Mouse (Mus musculus) urinary bladder, adult 2 months (tissue): Measurements from ENCODE around the gene Gmpr2. TPM values are rescaled to one million over a fixed set of nuclear protein-coding genes. Genes with fewer than 3 reads are reported as not detected.
A peak's percentile ranks its signal among the peaks of the same experiment; 100 is the strongest.

Experiments
- DNase-seq: peaks from one replicate; pipeline ENCODE4 v3.0.0; 2022; ENCODE audit warnings: low spot score
- polyA plus RNA-seq: library from polyadenylated mRNA; depleted of rRNA; stranded (reverse); fragments of >200 nt; gene quantifications from 2 replicates; pipeline ENCODE4 v1.2.3, GENCODE M21; 2012

Gmpr2 gene
- polyA plus RNA-seq, 1 experiment = 32.9 TPM

DNA sequence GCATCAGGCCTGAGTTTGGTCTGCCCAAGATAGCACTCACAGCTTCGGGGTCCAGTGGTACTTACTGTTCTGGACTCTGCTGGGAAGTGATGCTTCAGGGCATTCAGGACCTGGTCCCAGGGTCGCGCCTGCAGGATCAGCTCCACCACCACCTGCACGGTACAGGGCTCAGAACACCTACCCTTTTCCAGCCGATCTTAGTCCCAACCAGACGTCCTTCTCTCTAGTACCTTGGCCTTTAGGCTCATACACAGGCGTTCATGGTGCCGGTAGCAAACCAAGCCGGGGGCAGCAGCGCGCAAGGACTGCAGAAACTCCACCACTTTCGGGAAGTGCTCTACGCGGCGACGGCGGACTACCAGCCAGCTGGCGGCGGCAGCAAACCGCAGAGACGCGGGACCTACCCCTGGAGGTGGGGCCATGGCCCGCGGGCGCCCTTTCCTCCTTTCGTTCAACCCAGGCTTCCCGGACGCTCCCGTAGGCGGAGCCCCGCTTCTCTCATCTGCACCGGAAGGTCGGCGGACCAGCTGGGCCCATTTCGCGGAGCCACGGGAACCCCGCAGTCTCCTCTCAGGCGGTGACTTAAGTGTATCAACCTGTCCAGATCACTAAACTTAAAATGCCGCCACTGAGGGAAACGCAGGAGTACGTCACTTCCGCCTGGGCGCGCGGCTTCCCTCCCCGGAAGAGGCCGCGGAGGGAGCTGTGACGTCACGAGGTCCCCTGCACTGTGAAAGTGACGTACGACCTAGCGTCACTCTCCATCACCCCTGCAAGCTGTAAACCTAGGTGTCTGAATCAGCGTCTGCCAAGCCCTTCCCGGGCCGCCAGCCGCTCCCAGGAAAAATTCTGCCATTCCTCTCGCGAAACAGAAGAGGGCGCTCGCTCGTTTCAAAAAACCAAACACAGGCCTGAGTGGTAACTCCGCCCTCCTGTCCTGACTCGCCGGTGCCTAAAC lies 9.7 kb downstream of the Gmpr2 start, which contains the start of gene Tinf2:
Gene Tinf2 (minus strand): TSS at position 661 of the 958 bp plus-strand sequence.
- DNase-seq = peak; percentile 84

GRCm38 (mm10) chr14:55682118-55682493 lies 10.4 kb downstream of the Gmpr2 start:
- DNase-seq = no peak

DNA sequence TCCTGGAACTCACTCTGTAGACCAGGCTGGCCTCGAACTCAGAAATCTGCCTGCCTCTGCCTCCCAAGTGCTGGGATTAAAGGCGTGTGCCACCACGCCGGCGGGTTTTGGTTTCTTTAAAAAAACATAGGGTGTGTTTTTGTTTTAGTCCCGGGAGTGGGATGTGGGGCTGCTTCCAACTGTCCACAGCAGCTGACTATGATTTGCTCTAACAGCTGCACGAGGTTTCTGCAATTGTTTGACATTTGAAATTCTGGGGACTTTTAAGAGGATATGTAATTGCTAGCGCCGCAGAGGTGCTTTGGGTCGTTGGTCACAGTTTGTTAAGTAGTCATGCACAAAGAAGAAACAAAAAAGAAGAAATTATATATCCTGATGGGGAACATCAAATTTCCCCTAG lies 17.7 kb downstream of the Gmpr2 start:
- no peak for DNase-seq

DNA sequence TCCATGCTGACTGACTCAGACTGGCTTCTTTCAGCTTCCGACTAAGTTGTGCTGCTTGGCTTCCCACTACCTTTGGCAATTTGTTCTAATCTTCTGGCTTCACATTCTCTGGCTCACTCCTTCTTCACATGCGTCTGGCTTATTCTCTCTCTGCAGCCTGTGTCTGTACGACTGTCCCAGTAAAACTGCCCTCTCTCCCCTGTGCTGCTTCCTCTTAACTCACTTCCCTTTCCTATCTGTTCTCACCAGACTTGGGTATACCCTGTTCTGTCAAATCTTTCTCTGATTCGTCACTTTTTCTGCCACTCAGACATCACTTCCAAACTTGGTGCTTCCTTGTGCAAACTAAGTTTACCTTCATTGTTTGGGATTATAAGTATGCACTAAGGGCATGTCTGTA lies 25.5 kb downstream of the Gmpr2 start:
- no peak for DNase-seq

DNA sequence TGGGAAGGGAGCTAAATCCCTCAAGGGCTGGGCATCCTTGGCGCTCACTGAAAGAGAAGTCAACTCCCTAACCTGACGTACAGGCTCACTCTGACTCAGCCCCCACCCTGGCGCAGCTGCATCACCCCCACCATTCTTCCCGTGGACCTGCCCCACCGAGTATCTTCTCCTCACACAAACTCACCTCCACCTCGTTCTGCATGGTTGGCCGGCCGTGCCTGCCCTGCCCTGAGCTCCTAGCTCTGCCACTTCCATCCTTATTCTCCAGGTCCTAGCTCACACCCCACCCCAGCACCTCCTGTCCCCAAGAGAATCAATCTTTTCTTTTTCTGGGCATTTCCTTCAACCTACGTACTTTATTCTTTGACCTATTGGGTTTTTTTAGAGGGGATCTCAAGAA lies 29.4 kb downstream of the Gmpr2 start:
- DNase-seq = no peak

GRCm38 (mm10) chr14:55702761-55703160 lies 31.0 kb downstream of the Gmpr2 start:
- DNase-seq = no peak

GRCm38 (mm10) chr14:55706051-55706600 lies 34.4 kb downstream of the Gmpr2 start:
- DNase-seq = no peak

DNA sequence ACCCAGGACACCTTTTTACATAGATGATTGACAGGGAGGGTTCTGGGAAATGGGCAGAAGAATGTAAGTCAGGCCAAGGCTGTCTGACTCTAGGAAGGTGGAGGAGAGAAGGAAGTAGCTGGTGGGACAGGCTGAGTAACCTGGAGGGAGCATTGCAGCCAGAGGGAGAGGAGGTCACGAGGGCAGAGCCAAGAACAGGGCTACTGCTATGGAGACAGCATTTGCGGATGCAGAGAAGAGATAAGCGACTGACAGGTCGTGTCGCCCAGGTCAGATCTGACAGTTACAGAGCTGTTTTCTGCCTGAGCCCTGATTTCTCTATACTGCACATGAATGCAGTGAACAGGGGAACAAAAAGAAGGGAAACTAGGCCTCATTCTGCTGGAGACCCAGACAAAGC lies 35.7 kb downstream of the Gmpr2 start:
- no peak for DNase-seq

- no peak for DNase-seq
These were observed 37.8 kb downstream of the Gmpr2 start for GRCm38 (mm10) chr14:55709509-55709908.

GRCm38 (mm10) chr14:55711786-55712185 lies 40.0 kb downstream of the Gmpr2 start:
- no peak for DNase-seq

GRCm38 (mm10) chr14:55713007-55713728 lies 41.4 kb downstream of the Gmpr2 start:
- DNase-seq = no peak

- no peak for DNase-seq
These were observed 42.0 kb downstream of the Gmpr2 start, which contains the start of gene Tgm1 for GRCm38 (mm10) chr14:55713729-55714122. Gene Tgm1 (minus strand): TSS chr14:55713926.

DNA sequence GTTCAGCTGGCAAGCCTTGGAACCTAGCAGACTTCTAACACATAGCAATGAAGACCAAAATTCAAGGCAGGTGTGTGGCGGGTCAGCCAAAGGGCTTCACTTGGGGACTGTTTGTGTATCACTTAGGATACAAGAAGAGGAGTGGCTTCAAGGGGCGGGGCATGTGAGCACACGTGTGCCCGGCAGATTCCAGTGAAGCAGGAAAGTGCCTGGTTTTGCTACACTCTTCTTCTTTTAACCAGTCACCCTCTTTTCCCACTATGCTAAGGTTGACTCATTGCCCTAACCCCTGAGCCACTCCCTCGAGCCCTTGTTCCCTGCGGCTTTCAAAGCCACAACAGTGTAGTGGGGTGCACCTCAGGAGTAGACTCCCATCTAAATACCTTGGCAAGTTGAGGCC lies 43.2 kb downstream of the Gmpr2 start:
- DNase-seq = no peak

DNA sequence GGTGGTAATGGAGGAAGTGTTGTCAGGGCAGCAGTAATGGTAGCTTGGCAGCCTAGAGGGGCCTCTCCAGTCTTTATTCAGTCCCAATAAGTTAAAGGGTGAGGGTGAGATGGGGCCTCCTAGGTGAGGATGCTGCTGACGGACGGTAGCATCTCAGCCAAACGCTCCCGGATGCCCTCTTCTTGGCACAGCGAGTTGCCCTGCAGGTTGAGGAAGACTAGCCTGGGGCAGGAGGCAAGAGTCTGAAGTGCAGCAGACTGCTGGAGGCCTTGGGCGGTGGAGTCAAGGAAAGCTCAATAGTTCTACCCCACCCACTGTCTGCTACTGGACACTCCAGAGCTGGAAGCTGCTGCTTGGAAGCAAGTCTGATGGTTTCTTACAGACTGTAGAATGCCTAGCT lies 44.5 kb downstream of the Gmpr2 start:
- DNase-seq = no peak

GRCm38 (mm10) chr14:55716884-55717283 lies 45.1 kb downstream of the Gmpr2 start:
- no peak for DNase-seq

DNA sequence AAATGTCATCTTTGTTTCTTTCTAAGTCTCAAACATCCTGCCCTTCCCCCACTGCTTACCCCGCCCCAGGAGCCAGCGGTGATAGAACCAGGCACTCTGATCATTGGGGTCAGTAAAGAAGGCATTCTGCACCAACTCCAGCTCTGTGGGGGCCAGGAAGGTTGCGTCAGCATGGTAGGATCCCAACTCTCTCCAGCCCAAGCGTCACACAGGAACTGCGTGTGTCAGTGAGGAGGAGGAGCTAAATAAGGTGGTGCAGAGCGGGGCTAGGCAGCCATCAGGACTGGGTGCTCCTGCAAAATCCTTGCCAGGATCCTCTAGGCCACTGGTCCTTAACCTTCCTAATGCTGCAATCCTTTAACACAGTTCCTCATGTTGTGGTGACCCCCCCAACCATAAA lies 48.0 kb downstream of the Gmpr2 start:
- no peak for DNase-seq

DNA sequence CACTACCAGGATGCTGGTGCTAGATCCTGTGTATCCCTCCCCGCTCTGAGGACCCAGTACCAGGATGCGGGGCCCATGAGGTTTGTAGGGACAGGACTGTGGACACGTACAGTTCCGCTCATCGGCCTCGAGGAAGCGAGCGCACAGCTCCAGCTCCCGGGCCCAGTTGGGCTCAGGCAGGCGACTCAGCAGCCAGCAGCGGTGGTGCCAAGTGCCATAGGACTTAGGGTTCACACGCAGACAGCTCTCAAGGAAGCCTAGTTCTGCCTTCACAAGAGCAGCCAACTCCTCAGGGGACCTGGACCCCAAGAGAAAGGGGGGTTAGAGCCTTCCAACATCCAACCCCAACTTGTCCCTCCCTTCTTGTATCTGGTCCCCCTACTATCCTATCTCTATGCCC lies 48.9 kb downstream of the Gmpr2 start:
- no peak for DNase-seq

GRCm38 (mm10) chr14:55721076-55721475 lies 49.3 kb downstream of the Gmpr2 start:
- DNase-seq = no peak

DNA sequence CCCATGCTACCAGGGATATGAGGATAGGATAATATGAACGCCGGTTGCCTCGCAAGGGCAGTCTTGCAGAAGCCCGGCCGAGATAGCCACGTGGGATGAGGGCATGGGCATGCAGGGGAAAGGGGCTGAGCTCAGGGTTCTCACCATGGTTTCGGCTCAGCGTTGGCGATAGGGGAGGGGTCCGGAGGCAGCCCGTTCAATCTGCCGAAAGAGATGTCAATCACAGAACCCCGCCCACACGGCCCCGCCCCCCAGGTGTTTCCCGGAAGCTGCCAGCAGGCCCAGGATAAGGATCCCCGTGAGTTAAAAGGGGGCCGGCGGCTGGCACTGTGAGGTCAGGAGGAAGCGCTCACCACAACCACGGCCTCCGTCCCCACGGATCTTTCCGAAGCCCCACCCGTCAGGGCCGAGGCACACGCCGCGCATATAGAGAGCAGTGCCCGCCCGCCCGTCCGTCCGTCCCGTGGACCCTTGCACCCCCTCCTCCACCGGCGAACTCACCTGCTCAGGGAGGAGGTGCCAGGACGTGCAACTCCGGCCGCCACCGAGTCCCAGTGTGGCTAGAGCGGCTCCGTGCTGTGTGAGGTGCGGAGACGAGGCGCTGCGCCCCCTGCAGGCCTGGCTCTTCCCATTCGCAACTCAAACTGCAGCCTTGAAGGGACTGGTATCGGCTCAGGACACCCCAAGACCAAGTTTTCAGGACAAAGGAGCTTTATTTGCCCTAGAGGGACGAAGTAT lies 50.1 kb downstream of the Gmpr2 start, which contains the start of gene Rabggta:
Gene Rabggta (minus strand): TSS at position 564 of the 738 bp plus-strand sequence.
- DNase-seq = peak; percentile 82

GRCm38 (mm10) chr14:55722438-55722945 lies 50.8 kb downstream of the Gmpr2 start:
- no peak for DNase-seq

- DNase-seq = no peak
These were observed 51.7 kb downstream of the Gmpr2 start for GRCm38 (mm10) chr14:55723433-55723832.
